9 mouse cellular contexts compared by ENCODE assay signal in the genomic region with DNA sequence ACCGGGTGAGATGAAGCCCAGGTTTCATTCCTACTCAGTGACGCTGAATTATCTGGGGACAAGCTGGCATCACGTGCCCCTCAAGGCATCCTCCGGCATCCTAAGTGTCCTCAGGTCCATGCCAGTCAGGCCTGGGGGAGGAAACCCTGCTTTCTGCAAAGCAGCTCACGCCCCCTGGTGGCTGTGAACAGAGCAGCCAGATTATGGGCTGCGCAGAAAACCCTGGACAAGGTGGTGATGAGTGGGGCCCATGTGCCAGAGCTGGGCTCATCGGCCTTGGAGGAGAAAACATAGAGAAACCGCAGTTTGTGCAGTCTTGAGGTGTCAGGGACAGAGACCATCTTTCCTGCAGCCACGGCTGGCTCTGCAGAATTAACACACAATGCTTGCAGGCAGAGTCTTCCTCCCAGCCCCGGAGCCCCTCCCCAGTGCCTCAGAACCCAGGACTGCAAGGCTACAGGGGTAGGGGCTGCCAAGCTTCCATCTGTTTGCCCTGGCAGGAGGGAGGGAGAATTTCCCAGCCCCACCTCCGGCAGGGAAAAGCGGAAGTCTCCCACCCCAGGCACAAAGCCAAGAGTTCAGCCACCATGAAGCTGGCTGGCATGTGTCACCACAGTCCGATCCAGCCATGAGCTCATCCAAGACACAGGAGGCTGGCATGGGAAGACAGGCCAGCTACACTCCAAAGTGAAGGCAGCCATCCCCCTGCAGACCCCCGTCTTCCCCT.
DNase-seq lines count a peak whose midpoint lies in the region; ATAC-seq and TF ChIP-seq lines count a peak whose summit lies in the region.
"Had no signal": no experiment of that assay in that cellular context is flagged by ENCODE, and none has a peak within 500 bp of the region (broad histone marks: within the 10 kb centered on the region; RNA-seq: fewer than 3 reads in every experiment).

No protein-coding gene starts in this region.

- H3K27ac ChIP-seq in MEL (ENCODE audit: control insufficient read depth, low read depth, low read length) = no peak overlapping the region
- H3K27ac ChIP-seq in forebrain, embryonic 10.5 days = no peak overlapping the region
- no peak overlapping the region for H3K27ac ChIP-seq in heart, embryonic 12.5 days (ENCODE audit: poor library complexity, severe bottlenecking)
- H3K27ac ChIP-seq in lung, embryonic 14.5 days (ENCODE audit: low read depth) = no peak overlapping the region
- H3K27ac ChIP-seq: limb, embryonic 12.5 days had no signal

- no peak for TF ChIP-seq POLR2A in MEL (IDR thresholded peaks at IDR 0.05; ENCODE audit: control insufficient read depth in 1 of 2, insufficient read depth in 1 of 2, low read depth in 1 of 2, low read length in 2 of 2, poor library complexity in 1 of 2)
- no peak for TF ChIP-seq POLR2A in brain, embryonic 14.5 days (IDR thresholded peaks at IDR 0.05; ENCODE audit: borderline replicate concordance, extremely low read depth, insufficient read depth, insufficient read length, poor library complexity, severe bottlenecking)

- H3K4me2 ChIP-seq in heart, embryonic 12.5 days = 0 out of 2 replicates have a peak overlapping the region, but pooled peaks have one; percentile 3
- H3K4me2 ChIP-seq in lung, embryonic 14.5 days = 0 out of 2 replicates have a peak overlapping the region, but pooled peaks have one; percentile 10
- H3K4me2 ChIP-seq: limb, embryonic 12.5 days had no signal

- no peaks in the 10 kb centered on the region for H3K36me3 ChIP-seq in MEL (ENCODE audit: control insufficient read depth in 1 of 2, insufficient read depth in 2 of 2, low read length in 2 of 2)
- peaks cover 9% of the 10 kb centered on the region; the same call in 1 of the 2 replicates for H3K36me3 ChIP-seq in forebrain, embryonic 10.5 days (replicated peaks)
- no peaks in the 10 kb centered on the region for H3K36me3 ChIP-seq in heart, embryonic 12.5 days
- H3K36me3 ChIP-seq in lung, embryonic 14.5 days (ENCODE audit: insufficient read depth) = no peaks in the 10 kb centered on the region
- H3K36me3 ChIP-seq: limb, embryonic 12.5 days had no signal

- H3K4me3 ChIP-seq in MEL (ENCODE audit: control insufficient read depth in 1 of 2, insufficient read depth in 1 of 2, low read depth in 2 of 2, low read length in 2 of 2) = no peak overlapping the region
- no peak overlapping the region for H3K4me3 ChIP-seq in forebrain, embryonic 10.5 days
- no peak overlapping the region for H3K4me3 ChIP-seq in heart, embryonic 12.5 days
- H3K4me3 ChIP-seq in lung, embryonic 14.5 days (ENCODE audit: low read depth, low read length) = no peak overlapping the region
- H3K4me3 ChIP-seq: limb, embryonic 12.5 days had no signal

- no peaks in the 10 kb centered on the region for H3K9me3 ChIP-seq in MEL (replicated peaks; ENCODE audit: insufficient read depth, low read length)
- H3K9me3 ChIP-seq in forebrain, embryonic 10.5 days = no peaks in the 10 kb centered on the region
- no peaks in the 10 kb centered on the region for H3K9me3 ChIP-seq in heart, embryonic 12.5 days (replicated peaks)
- H3K9me3 ChIP-seq in lung, embryonic 14.5 days (ENCODE audit: low read depth, low read length) = no peaks in the 10 kb centered on the region
- H3K9me3 ChIP-seq: limb, embryonic 12.5 days had no signal

- no peaks in the 10 kb centered on the region for H3K79me2 ChIP-seq in MEL (ENCODE audit: control insufficient read depth, insufficient read depth, low read length, poor library complexity)

- peak; percentile 50 for TF ChIP-seq RAD21 in MEL (IDR thresholded peaks at IDR 0.05; ENCODE audit: low read depth, low read length)

- DNase-seq in MEL (ENCODE audit: low read depth, low spot score) = peak; percentile 65
- peak; percentile 95 for DNase-seq in brain, embryonic 14.5 days (ENCODE audit: low read depth)
- DNase-seq in forebrain, embryonic 10.5 days (ENCODE audit: extremely low spot score, low spot score) = peak; percentile 52
- peak; percentile 14 for DNase-seq in large intestine, adult 2 months (ENCODE audit: low read depth, low spot score)
- DNase-seq in lung, embryonic 14.5 days = peak; percentile 83
- peak; percentile 71 for DNase-seq in retina, embryonic 14.5 days (ENCODE audit: low spot score)
- DNase-seq in urinary bladder, postnatal 36 days (ENCODE audit: low spot score in 2 of 2) = peak; percentile 7 to 49

- TF ChIP-seq CTCF in MEL (IDR thresholded peaks at IDR 0.05 in 2 of 3, conservative IDR thresholded peaks at IDR 0.05 in 1 of 3; ENCODE audit: control insufficient read depth in 1 of 3, insufficient read depth in 1 of 3, low read depth in 2 of 3, low read length in 3 of 3, poor library complexity in 1 of 3, severe bottlenecking in 1 of 3) = peak; percentile 78 to 90 (median 81)
- peak; percentile 88 for TF ChIP-seq CTCF in brain, embryonic 14.5 days (IDR thresholded peaks at IDR 0.05; ENCODE audit: borderline replicate concordance, extremely low read depth, insufficient read depth, insufficient read length)
- TF ChIP-seq CTCF in lung, embryonic 14.5 days (IDR thresholded peaks at IDR 0.05; ENCODE audit: low read depth) = peak; percentile 85

- no peak for TF ChIP-seq EP300 in MEL (IDR thresholded peaks at IDR 0.05; ENCODE audit: low read depth in 1 of 2, low read length in 2 of 2)

- ATAC-seq in heart, embryonic 12.5 days (ENCODE audit: insufficient number of reproducible peaks, low FRiP score) = no peak
- peak; percentile 80 for ATAC-seq in lung, embryonic 14.5 days (ENCODE audit: insufficient read depth)

- no peaks in the 10 kb centered on the region for H3K4me1 ChIP-seq in MEL (ENCODE audit: control insufficient read depth in 1 of 2, insufficient read depth in 2 of 2, low read length in 2 of 2)
- H3K4me1 ChIP-seq in forebrain, embryonic 10.5 days = peaks cover 8% of the 10 kb centered on the region
- peaks cover 12% of the 10 kb centered on the region for H3K4me1 ChIP-seq in heart, embryonic 12.5 days (replicated peaks)
- no peaks in the 10 kb centered on the region for H3K4me1 ChIP-seq in lung, embryonic 14.5 days (ENCODE audit: insufficient read depth)

- WGBS in forebrain, embryonic 10.5 days = 57% methylated on average over 14 of the region's 14 CpGs
- 43% methylated on average over 14 of the region's 14 CpGs for WGBS in heart, embryonic 12.5 days
- 35% methylated on average over 14 of the region's 14 CpGs for WGBS in large intestine, adult 2 months
- 30% methylated on average over 14 of the region's 14 CpGs for WGBS in lung, embryonic 14.5 days

- H3K27me3 ChIP-seq in MEL (ENCODE audit: control insufficient read depth in 1 of 2, insufficient read depth in 2 of 2, low read length in 2 of 2) = no peaks in the 10 kb centered on the region
- peaks cover 50% of the 10 kb centered on the region for H3K27me3 ChIP-seq in forebrain, embryonic 10.5 days (ENCODE audit: poor library complexity, severe bottlenecking)
- peaks cover 55% of the 10 kb centered on the region for H3K27me3 ChIP-seq in heart, embryonic 12.5 days (replicated peaks)
- H3K27me3 ChIP-seq in lung, embryonic 14.5 days (ENCODE audit: insufficient read depth, low read length) = peaks cover 36% of the 10 kb centered on the region

- H3K9ac ChIP-seq in MEL (ENCODE audit: control insufficient read depth, low read depth, low read length, poor library complexity, severe bottlenecking) = no peak overlapping the region
- H3K9ac ChIP-seq in heart, embryonic 12.5 days = no peak overlapping the region
- no peak overlapping the region for H3K9ac ChIP-seq in lung, embryonic 14.5 days
- H3K9ac ChIP-seq: limb, embryonic 12.5 days had no signal

TF ChIP-seq in MEL, 35 proteins besides CTCF, POLR2A, EP300 and RAD21:
- TF ChIP-seq E2F4 (IDR thresholded peaks at IDR 0.05; ENCODE audit: borderline replicate concordance, low read depth, low read length) = no peak
- no peak for TF ChIP-seq MEF2A (IDR thresholded peaks at IDR 0.05; ENCODE audit: extremely low read depth, insufficient replicate concordance, low read depth, low read length, poor library complexity, severe bottlenecking)
- TF ChIP-seq CHD1 (IDR thresholded peaks at IDR 0.05; ENCODE audit: low read depth, low read length) = no peak
- peak; percentile 60; the same call in 1 of the 2 replicates for TF ChIP-seq SMC3 (IDR thresholded peaks at IDR 0.05; ENCODE audit: low read depth, low read length)

Comparison
In these comparisons a context has a peak if more than half of its experiments do, and no peak if none do; other contexts are left out.
1. DNase-seq: peak in every context shown above with its lines; median percentile 95 in brain, embryonic 14.5 days; 83 in lung, embryonic 14.5 days; 71 in retina, embryonic 14.5 days; 65 in MEL; 52 in forebrain, embryonic 10.5 days; 28 in urinary bladder, postnatal 36 days; 14 in large intestine, adult 2 months.